Comparison of ENCODE assay signal across 9 mouse cellular contexts in genomic region chr7:137221599-137221998, GRCm38 (mm10).
DNase-seq lines count a peak whose midpoint lies in the region; ATAC-seq and TF ChIP-seq lines count a peak whose summit lies in the region.
"Had no signal": no experiment of that assay in that cellular context is flagged by ENCODE, and none has a peak within 500 bp of the region (broad histone marks: within the 10 kb centered on the region; RNA-seq: fewer than 3 reads in every experiment).

No protein-coding gene starts in this region.

- H3K27ac ChIP-seq in lung, embryonic 15.5 days, result no peak overlapping the region
- H3K27ac ChIP-seq in lung, postnatal 0 days (ENCODE audit: low read length), result no peak overlapping the region
- no peak overlapping the region for H3K27ac ChIP-seq in embryonic facial prominence, embryonic 11.5 days (replicated peaks; ENCODE audit: low read depth, low read length)
- peak overlapping the region; percentile 67 for H3K27ac ChIP-seq in neural tube, embryonic 14.5 days (ENCODE audit: low read depth, low read length)

- H3K9me3 ChIP-seq in lung, embryonic 15.5 days, result no peaks in the 10 kb centered on the region
- H3K9me3 ChIP-seq in lung, postnatal 0 days (ENCODE audit: low read length), result no peaks in the 10 kb centered on the region
- H3K9me3 ChIP-seq in embryonic facial prominence, embryonic 11.5 days (replicated peaks; ENCODE audit: control insufficient read depth, low read length), result no peaks in the 10 kb centered on the region
- no peaks in the 10 kb centered on the region for H3K9me3 ChIP-seq in neural tube, embryonic 14.5 days (ENCODE audit: control insufficient read depth, low read length)

- no peak overlapping the region for H3K4me3 ChIP-seq in lung, embryonic 15.5 days
- H3K4me3 ChIP-seq in lung, postnatal 0 days (ENCODE audit: low read depth, low read length), result no peak overlapping the region
- no peak overlapping the region for H3K4me3 ChIP-seq in embryonic facial prominence, embryonic 11.5 days (ENCODE audit: low read depth, low read length)
- H3K4me3 ChIP-seq in neural tube, embryonic 14.5 days (ENCODE audit: low read depth, low read length), result no peak overlapping the region

- peaks cover 9% of the 10 kb centered on the region; the same call in 1 of the 2 replicates for H3K27me3 ChIP-seq in lung, embryonic 15.5 days
- H3K27me3 ChIP-seq in lung, postnatal 0 days (replicated peaks; ENCODE audit: insufficient read depth, low read length), result no peaks in the 10 kb centered on the region
- no peaks in the 10 kb centered on the region for H3K27me3 ChIP-seq in embryonic facial prominence, embryonic 11.5 days (ENCODE audit: control insufficient read depth, insufficient read depth, low read length)
- no peaks in the 10 kb centered on the region for H3K27me3 ChIP-seq in neural tube, embryonic 14.5 days (ENCODE audit: control insufficient read depth, insufficient read depth, low read length)
- H3K27me3 ChIP-seq: Patski had no signal

- H3K4me1 ChIP-seq in lung, embryonic 15.5 days, result 0 out of 2 replicates have a peak, but pooled peaks cover 7% of the 10 kb centered on the region
- H3K4me1 ChIP-seq in lung, postnatal 0 days (ENCODE audit: insufficient read depth, low read depth, low read length), result no peaks in the 10 kb centered on the region
- peaks cover 4% of the 10 kb centered on the region; the same call in 1 of the 2 replicates for H3K4me1 ChIP-seq in embryonic facial prominence, embryonic 11.5 days (ENCODE audit: control insufficient read depth, insufficient read depth, low read length)
- H3K4me1 ChIP-seq in neural tube, embryonic 14.5 days (ENCODE audit: control insufficient read depth, insufficient read depth, low read length), result peaks cover 16% of the 10 kb centered on the region

- H3K4me2 ChIP-seq in lung, embryonic 15.5 days, result no peak overlapping the region
- no peak overlapping the region for H3K4me2 ChIP-seq in lung, postnatal 0 days (replicated peaks; ENCODE audit: low read depth, low read length)
- H3K4me2 ChIP-seq in embryonic facial prominence, embryonic 11.5 days (ENCODE audit: low read depth, low read length), result no peak overlapping the region
- 0 out of 2 replicates have a peak overlapping the region, but pooled peaks have one; percentile 4 for H3K4me2 ChIP-seq in neural tube, embryonic 14.5 days (ENCODE audit: low read depth, low read length)

- no peak for DNase-seq in lung, postnatal 0 days (ENCODE audit: low spot score)
- peak; percentile 77 for DNase-seq in embryonic facial prominence, embryonic 11.5 days (ENCODE audit: low spot score)
- peak; percentile 57 for DNase-seq in kidney, adult 9 months
- DNase-seq in urinary bladder, postnatal 14 days (ENCODE audit: low spot score), result no peak

- TF ChIP-seq EP300 in lung, postnatal 0 days (IDR thresholded peaks at IDR 0.05), result no peak

- WGBS in lung, embryonic 15.5 days, result 26% methylated on average over 6 of the region's 6 CpGs
- 24% methylated on average over 6 of the region's 6 CpGs for WGBS in lung, postnatal 0 days
- 7% methylated on average over 6 of the region's 6 CpGs for WGBS in embryonic facial prominence, embryonic 11.5 days
- 11% methylated on average over 6 of the region's 6 CpGs for WGBS in neural tube, embryonic 14.5 days

- no peak overlapping the region for H3K9ac ChIP-seq in lung, embryonic 15.5 days
- H3K9ac ChIP-seq in lung, postnatal 0 days (replicated peaks; ENCODE audit: low read depth), result no peak overlapping the region
- H3K9ac ChIP-seq in embryonic facial prominence, embryonic 11.5 days (replicated peaks; ENCODE audit: low read length), result no peak overlapping the region
- H3K9ac ChIP-seq in neural tube, embryonic 14.5 days (replicated peaks; ENCODE audit: low read depth, low read length), result no peak overlapping the region

- peak; percentile 64; the same call in 1 of the 2 replicates for ATAC-seq in lung, embryonic 15.5 days (ENCODE audit: borderline replicate concordance, extremely low read depth, low FRiP score, low TSS enrichment)
- ATAC-seq in lung, postnatal 0 days, result no peak
- peak; percentile 46; the same call in 1 of the 2 replicates for ATAC-seq in embryonic facial prominence, embryonic 11.5 days (replicated peaks; ENCODE audit: insufficient number of reproducible peaks, low FRiP score, low TSS enrichment, low read depth)
- peak; percentile 69; the same call in 1 of the 2 replicates for ATAC-seq in neural tube, embryonic 14.5 days (ENCODE audit: low read depth)
- no peak for ATAC-seq in erythroid progenitor cell, adult 5-6 weeks (replicated peaks; ENCODE audit: low FRiP score, poor library complexity, severe bottlenecking)
- no peak for ATAC-seq in inflammation-experienced regulatory T-cells, adult 6 months
- ATAC-seq: Patski had no signal

- no peak for TF ChIP-seq CTCF in lung, postnatal 0 days (IDR thresholded peaks at IDR 0.05)

- no peaks in the 10 kb centered on the region for H3K36me3 ChIP-seq in lung, embryonic 15.5 days
- H3K36me3 ChIP-seq in lung, postnatal 0 days (ENCODE audit: insufficient read depth, low read length), result no peaks in the 10 kb centered on the region
- H3K36me3 ChIP-seq in embryonic facial prominence, embryonic 11.5 days (replicated peaks; ENCODE audit: control insufficient read depth, insufficient read depth, low read depth, low read length), result no peaks in the 10 kb centered on the region
- peaks cover 8% of the 10 kb centered on the region; the same call in 1 of the 2 replicates for H3K36me3 ChIP-seq in neural tube, embryonic 14.5 days (ENCODE audit: control insufficient read depth, insufficient read depth, low read length)

Comparison
In these comparisons a context has a peak if more than half of its experiments do, and no peak if none do; other contexts are left out.
1. ATAC-seq: peak in lung, embryonic 15.5 days (single experiment), embryonic facial prominence, embryonic 11.5 days (single experiment) and neural tube, embryonic 14.5 days (single experiment); none in lung, postnatal 0 days (single experiment), erythroid progenitor cell, adult 5-6 weeks (single experiment) and inflammation-experienced regulatory T-cells, adult 6 months (single experiment).
2. DNase-seq: peak in embryonic facial prominence, embryonic 11.5 days (single experiment) and kidney, adult 9 months (single experiment); none in lung, postnatal 0 days (single experiment) and urinary bladder, postnatal 14 days (single experiment).